Mouse (Mus musculus): ENCODE results near the gene B4galt5. TPM values are rescaled to one million over a fixed set of nuclear protein-coding genes. Genes with fewer than 3 reads are reported as not detected.

B4galt5 gene
- total and polyA plus RNA-seq, 3 experiments, result 12.5 to 17.6 (median 13.5) TPM

DNA sequence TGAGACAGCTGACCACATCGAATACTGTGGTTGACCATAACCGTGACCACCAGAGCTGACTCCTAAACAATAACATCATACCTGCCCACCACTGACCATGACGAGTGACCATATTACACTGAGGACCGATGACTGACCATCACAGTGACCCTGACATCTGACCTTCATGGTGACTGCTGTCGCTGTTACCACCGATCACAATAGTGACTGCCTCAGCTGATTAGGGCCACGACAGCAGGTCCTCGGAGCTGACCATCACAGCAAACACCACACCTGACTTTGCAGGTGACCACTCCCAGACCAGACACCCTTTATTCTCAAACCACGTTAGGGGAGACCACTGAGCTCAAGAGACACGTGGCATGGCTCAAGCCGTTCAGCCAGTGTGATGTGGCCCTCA, 57.3 kb downstream of the B4galt5 start:
- in situ Hi-C loops (cut with MboI; ENCODE audit: low pct_ligation_motif_present, low pct_unique_long_range_greater_than_20kb, low sequenced_read_pairs) (loop anchor here (25.0 kb wide), 1 partner anchor 121 kb away; the partner anchor contains the start of gene Slc9a8), dilution Hi-C loops (cut with MboI; ENCODE audit: extremely low pct_ligation_motif_present, extremely low pct_unique_long_range_greater_than_20kb, low sequenced_read_pairs) (no loop called here)
- Histone ChIP-seq H3K4me3 (replicated peaks in 1 of 3; ENCODE audit: low read depth in 2 of 3, low read length in 2 of 3, poor library complexity in 1 of 3) (no peak overlapping the region), H3K27ac (ENCODE audit: insufficient read depth, low read depth) (no peak overlapping the region), H3K36me3 (replicated peaks in 1 of 2; ENCODE audit: control insufficient read depth in 1 of 2, insufficient read depth in 1 of 2, low read length in 1 of 2) (peaks cover 0 to 6% of the 10 kb centered on the region in 2 experiments), H3K27me3 (replicated peaks) (no peaks in the 10 kb centered on the region), H3K4me2 (ENCODE audit: insufficient read depth, low read depth, poor library complexity, severe bottlenecking) (no peak overlapping the region), H3K9me3 (replicated peaks; ENCODE audit: low read length) (no peaks in the 10 kb centered on the region), H3K4me1 (ENCODE audit: control insufficient read depth in 1 of 2, insufficient read depth in 2 of 2) (peaks cover 4 to 9% of the 10 kb centered on the region in 2 experiments), H3K79me2 (replicated peaks; ENCODE audit: control insufficient read depth, extremely low read depth, insufficient read depth, poor library complexity, severe bottlenecking) (no peaks in the 10 kb centered on the region), H3K9ac (ENCODE audit: insufficient read depth, low read depth) (no peak overlapping the region)
- TF ChIP-seq IRF4 (IDR thresholded peaks at IDR 0.05; ENCODE audit: low read depth, low read length) (no peak), ZKSCAN1 (IDR thresholded peaks at IDR 0.05; ENCODE audit: borderline replicate concordance, low read depth, low read length) (no peak), NELFE (IDR thresholded peaks at IDR 0.05; ENCODE audit: low read depth, low read length) (no peak), ZMIZ1 (IDR thresholded peaks at IDR 0.05; ENCODE audit: low read depth, low read length) (no peak), CHD1 (IDR thresholded peaks at IDR 0.05; ENCODE audit: low read depth, low read length) (no peak), RCOR1 (conservative IDR thresholded peaks at IDR 0.05; ENCODE audit: low read depth, low read length) (no peak), POLR2AphosphoS2 (IDR thresholded peaks at IDR 0.05; ENCODE audit: low read depth, low read length) (no peak), CHD2 (IDR thresholded peaks at IDR 0.05; ENCODE audit: low read length) (no peak), JUN (IDR thresholded peaks at IDR 0.05; ENCODE audit: insufficient read depth, low read depth, low read length) (no peak), JUND (conservative IDR thresholded peaks at IDR 0.05; ENCODE audit: low read depth, low read length) (no peak), ZNF384 (IDR thresholded peaks at IDR 0.05; ENCODE audit: low read depth, low read length) (no peak), MYC (IDR thresholded peaks at IDR 0.05; ENCODE audit: low read depth, low read length) (no peak), POLR2A (IDR thresholded peaks at IDR 0.05; ENCODE audit: low read depth, low read length) (no peak)
- DNase-seq (ENCODE audit: extremely low read depth), result no peak

DNA sequence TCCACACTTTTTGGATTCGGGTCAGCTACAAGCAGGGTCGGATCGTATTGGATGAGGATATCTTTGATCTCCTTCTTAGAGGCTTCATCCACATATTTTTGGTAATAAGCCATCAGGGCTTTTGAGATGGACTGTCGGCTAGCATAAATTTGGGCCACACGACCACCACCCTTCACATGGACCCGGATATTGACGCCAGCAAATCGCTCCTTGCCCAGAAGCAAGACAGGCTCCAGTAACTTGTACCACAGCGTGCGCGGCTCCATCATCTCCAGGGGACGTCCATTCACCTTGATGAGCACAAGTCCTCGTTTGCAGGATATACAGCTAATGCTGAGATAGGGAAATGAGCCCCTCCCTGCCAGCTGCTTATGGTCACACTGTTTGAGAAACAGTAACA, 67.5 kb downstream of the B4galt5 start:
- H3K27ac ChIP-seq (ENCODE audit: insufficient read depth, low read depth), result no peak overlapping the region
- dilution Hi-C loops (cut with MboI; ENCODE audit: extremely low pct_ligation_motif_present, extremely low pct_unique_long_range_greater_than_20kb, low sequenced_read_pairs), result no loop called here
- no peak overlapping the region for H3K4me2 ChIP-seq (ENCODE audit: insufficient read depth, low read depth, poor library complexity, severe bottlenecking)
- in situ Hi-C loops (cut with MboI; ENCODE audit: low pct_ligation_motif_present, low pct_unique_long_range_greater_than_20kb, low sequenced_read_pairs), result loop anchor here (25.0 kb wide), 1 partner anchor 131 kb away; the partner anchor contains the start of gene Slc9a8
- H3K79me2 ChIP-seq (replicated peaks; ENCODE audit: control insufficient read depth, extremely low read depth, insufficient read depth, poor library complexity, severe bottlenecking), result no peaks in the 10 kb centered on the region
- H3K4me3 ChIP-seq (replicated peaks in 1 of 3; ENCODE audit: low read depth in 2 of 3, low read length in 2 of 3, poor library complexity in 1 of 3), result no peak overlapping the region
- no peak overlapping the region for H3K9ac ChIP-seq (ENCODE audit: insufficient read depth, low read depth)
- no peaks in the 10 kb centered on the region for H3K36me3 ChIP-seq (replicated peaks in 1 of 2; ENCODE audit: control insufficient read depth in 1 of 2, insufficient read depth in 1 of 2, low read length in 1 of 2)
- no peaks in the 10 kb centered on the region for H3K9me3 ChIP-seq (replicated peaks; ENCODE audit: low read length)
- peaks cover 11% of the 10 kb centered on the region for H3K27me3 ChIP-seq (replicated peaks)
- H3K4me1 ChIP-seq (ENCODE audit: control insufficient read depth in 1 of 2, insufficient read depth in 2 of 2), result peaks cover 5 to 16% of the 10 kb centered on the region in 2 experiments; a peak in 3 of 4 replicates
- TF ChIP-seq ZMIZ1 (IDR thresholded peaks at IDR 0.05; ENCODE audit: low read depth, low read length) (no peak), USF2 (conservative IDR thresholded peaks at IDR 0.05; ENCODE audit: low read depth, low read length) (no peak), RAD21 (IDR thresholded peaks at IDR 0.05; ENCODE audit: low read depth, low read length) (no peak), ETS1 (conservative IDR thresholded peaks at IDR 0.05; ENCODE audit: low read depth, low read length) (no peak), ZC3H11A (IDR thresholded peaks at IDR 0.05; ENCODE audit: low read depth, low read length) (no peak)
- no peak for DNase-seq (ENCODE audit: extremely low read depth)
